Mouse (Mus musculus) liver, embryonic 14.5 days (tissue): ENCODE measurements at regions not wholly inside any gene's neighbourhood (a gene's known extent, or its start where the extent isn't known, plus 50 kb on each side); places are given as distances from the start of the nearest gene placed in this dataset.

Experiments
- CTCF ChIP-seq: IDR thresholded peaks from 2 replicates; pipeline ENCODE4 v1.5.1; 2016; ENCODE audit warnings: antibody characterized with exemption, low read depth, control low read depth
- EP300 ChIP-seq: IDR thresholded peaks from 2 replicates; pipeline ENCODE4 v1.6.1; 2016; ENCODE audit warnings: antibody characterized with exemption, low read depth

GRCm38 (mm10) chr4:9750404-9750803 lies 1123.9 kb upstream of the 2610301B20Rik start:
- TF ChIP-seq CTCF, result no peak
- no peak for TF ChIP-seq EP300
